Mouse (Mus musculus) midbrain, embryonic 10.5 days (tissue): ENCODE results near the gene Stom. TPM values are rescaled to one million over a fixed set of nuclear protein-coding genes. Genes with fewer than 3 reads are reported as not detected.

Experiments used
- DNase-seq: peaks from one replicate; pipeline ENCODE4 v3.0.0-alpha.2; 2017; ENCODE audit warnings: low spot score
- H3K27ac ChIP-seq: fragments of 300-500 bp; sonication (generic); replicated peaks from 2 replicates; pipeline ENCODE4 v1.5.1; 2016; ENCODE audit warnings: mild to moderate bottlenecking
- H3K27me3 ChIP-seq: fragments of 300-500 bp; sonication (generic); 2 replicates; pipeline ENCODE4 v1.6.1; 2016; ENCODE audit warnings: low read depth, mild to moderate bottlenecking; ENCODE audit not compliant: poor library complexity, severe bottlenecking
- H3K36me3 ChIP-seq: fragments of 300-500 bp; sonication (generic); 2 replicates; pipeline ENCODE4 v1.6.1; 2016; ENCODE audit warnings: mild to moderate bottlenecking, moderate library complexity
- H3K4me1 ChIP-seq: fragments of 300-500 bp; sonication (generic); 2 replicates; pipeline ENCODE4 v1.6.1; 2016
- H3K4me3 ChIP-seq: fragments of 300-500 bp; sonication (generic); 2 replicates; pipeline ENCODE4 v1.5.1; 2016; ENCODE audit warnings: mild to moderate bottlenecking, moderate library complexity
- H3K9me3 ChIP-seq: fragments of 300-500 bp; sonication (generic); replicated peaks from 2 replicates; pipeline ENCODE4 v1.6.1; 2016; ENCODE audit warnings: mild to moderate bottlenecking
- WGBS: fragments of 180-500 bp; shearing (Covaris S2); methylation state at CpG from one replicate; pipeline ENCODE4 v1.1.7; 2016; 5-methylcytosine and 5-hydroxymethylcytosine counted together
- polyA plus RNA-seq: library from polyadenylated mRNA; unstranded; fragments of >200 nt; fragmentation: Nextera tagmentation; extraction: Ambion mirVana; gene quantifications from 2 replicates; pipeline ENCODE4 v1.2.1, GENCODE M21; 2016

Stom gene
- polyA plus RNA-seq, 1 experiment from 2014 or later: 12.8 TPM

DNA sequence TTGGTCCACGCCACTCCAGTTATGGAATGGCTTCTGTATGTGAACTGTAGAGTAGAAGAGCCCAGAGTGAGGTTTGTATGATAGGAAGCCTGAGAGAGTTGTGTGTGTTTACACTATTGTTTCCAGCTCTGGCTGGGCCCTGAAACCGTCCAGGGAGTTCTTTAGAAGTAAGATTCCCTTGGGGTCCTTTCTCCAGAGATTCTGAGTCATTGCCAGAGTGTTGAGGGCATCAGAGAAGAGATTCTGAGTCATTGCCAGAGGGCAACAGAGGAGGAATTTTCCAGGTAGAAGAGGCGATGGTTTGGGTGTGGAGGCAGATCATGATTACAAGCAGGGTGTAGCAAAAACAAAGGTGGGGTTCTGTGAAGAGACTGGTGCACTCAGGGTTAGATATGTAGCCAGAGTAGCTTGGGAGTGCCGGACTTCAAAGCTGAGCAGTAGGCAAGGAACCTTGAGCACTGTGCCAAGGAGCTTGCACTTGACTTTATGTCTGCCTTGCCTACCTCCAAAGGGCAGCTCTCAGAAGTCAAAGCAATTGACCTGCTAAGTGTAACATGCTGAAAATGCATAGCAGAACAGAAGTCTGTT, 26.8 kb downstream of the Stom start:
- Histone ChIP-seq H3K36me3 (no peaks in the 10 kb centered on the region), H3K4me3 (no peak overlapping the region), H3K27me3 (no peaks in the 10 kb centered on the region), H3K27ac (no peak overlapping the region), H3K9me3 (no peaks in the 10 kb centered on the region), H3K4me1 (peaks cover 18% of the 10 kb centered on the region)
- 89% methylated on average over 4 of the region's 4 CpGs for WGBS
- DNase-seq: no peak

DNA sequence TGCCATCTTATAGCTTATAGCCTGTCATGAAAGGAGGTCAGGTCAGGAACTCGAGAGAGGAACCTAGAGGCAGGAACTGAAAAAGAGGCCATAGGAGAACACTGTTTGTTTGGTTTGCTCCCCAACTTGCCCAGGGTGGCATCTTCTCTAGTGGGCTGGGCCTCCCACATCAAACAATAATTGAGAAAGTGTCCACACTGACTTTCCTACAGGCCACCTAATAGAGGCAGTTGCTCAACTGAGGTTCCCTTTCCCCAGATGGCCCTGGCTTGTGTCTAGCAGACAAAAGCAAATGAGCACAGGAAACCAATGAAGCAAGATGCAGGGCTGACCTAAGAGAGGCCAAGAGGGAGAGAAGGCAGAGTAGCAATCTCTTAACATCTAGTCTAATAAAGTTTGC, 28.6 kb downstream of the Stom start:
- Histone ChIP-seq H3K4me3 (no peak overlapping the region), H3K27ac (no peak overlapping the region), H3K4me1 (no peaks in the 10 kb centered on the region), H3K9me3 (no peaks in the 10 kb centered on the region), H3K27me3 (no peaks in the 10 kb centered on the region), H3K36me3 (no peaks in the 10 kb centered on the region)
- WGBS: 83% methylated on average over 1 of the region's 1 CpGs
- no peak for DNase-seq

GRCm38 (mm10) chr2:35302049-35302885, 34.5 kb downstream of the Stom start:
- Histone ChIP-seq H3K9me3 (no peaks in the 10 kb centered on the region), H3K4me1 (no peaks in the 10 kb centered on the region; the same call in 1 of the 2 replicates), H3K36me3 (no peaks in the 10 kb centered on the region), H3K27ac (no peak overlapping the region; the same call in 1 of the 2 replicates), H3K4me3 (no peak overlapping the region), H3K27me3 (0 out of 2 replicates have a peak, but pooled peaks cover 3% of the 10 kb centered on the region)
- WGBS: 87% methylated on average over 13 of the region's 13 CpGs
- DNase-seq: no peak

- WGBS: 86% methylated on average over 2 of the region's 2 CpGs
Measured at GRCm38 (mm10) chr2:35299437-35299836, 37.3 kb downstream of the Stom start.

GRCm38 (mm10) chr2:35297703-35298332, 39.0 kb downstream of the Stom start:
- Histone ChIP-seq H3K9me3 (no peaks in the 10 kb centered on the region), H3K27ac (no peak overlapping the region), H3K27me3 (0 out of 2 replicates have a peak, but pooled peaks cover 6% of the 10 kb centered on the region), H3K36me3 (no peaks in the 10 kb centered on the region), H3K4me3 (no peak overlapping the region), H3K4me1 (no peaks in the 10 kb centered on the region; the same call in 1 of the 2 replicates)
- DNase-seq: peak; percentile 81
- WGBS: 32% methylated on average over 15 of the region's 15 CpGs

More at GRCm38 (mm10) chr2:35299437-35299836, 37.3 kb downstream of the Stom start:
- H3K36me3 ChIP-seq: no peaks in the 10 kb centered on the region
- 0 out of 2 replicates have a peak, but pooled peaks cover 6% of the 10 kb centered on the region for H3K27me3 ChIP-seq
- no peak for DNase-seq
- H3K4me3 ChIP-seq: no peak overlapping the region
- H3K27ac ChIP-seq: no peak overlapping the region
- H3K9me3 ChIP-seq: no peaks in the 10 kb centered on the region
- no peaks in the 10 kb centered on the region; the same call in 1 of the 2 replicates for H3K4me1 ChIP-seq

- Histone ChIP-seq H3K27me3 (0 out of 2 replicates have a peak, but pooled peaks cover 6% of the 10 kb centered on the region), H3K4me1 (no peaks in the 10 kb centered on the region; the same call in 1 of the 2 replicates), H3K36me3 (no peaks in the 10 kb centered on the region), H3K4me3 (no peak overlapping the region), H3K27ac (no peak overlapping the region), H3K9me3 (no peaks in the 10 kb centered on the region)
- 90% methylated on average over 8 of the region's 8 CpGs for WGBS
- DNase-seq: no peak
Measured at GRCm38 (mm10) chr2:35293291-35293690, 43.5 kb downstream of the Stom start.

DNA sequence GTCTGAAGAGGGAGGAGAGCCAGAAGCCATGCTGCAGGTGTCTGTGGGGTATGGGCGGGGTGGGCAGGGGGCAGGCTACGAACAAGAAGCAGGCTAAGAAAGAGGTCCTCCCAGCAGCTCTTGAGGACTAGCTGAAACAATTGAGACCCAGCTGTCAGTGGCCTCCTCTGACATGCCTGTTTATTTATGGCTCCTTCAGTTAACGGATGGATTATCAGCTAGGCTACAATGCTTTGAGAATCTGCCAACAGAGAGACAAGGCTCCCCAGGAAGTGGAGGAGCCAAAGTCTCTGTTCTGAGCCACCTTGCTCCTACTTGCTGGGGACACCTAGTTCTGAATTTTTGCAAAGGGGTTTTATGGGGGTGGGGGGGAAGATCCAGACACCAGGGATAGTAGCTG, 44.1 kb downstream of the Stom start:
- no peaks in the 10 kb centered on the region for H3K36me3 ChIP-seq
- no peak overlapping the region for H3K27ac ChIP-seq
- H3K9me3 ChIP-seq: no peaks in the 10 kb centered on the region
- no peak overlapping the region for H3K4me3 ChIP-seq
- H3K4me1 ChIP-seq: no peaks in the 10 kb centered on the region
- 0 out of 2 replicates have a peak, but pooled peaks cover 6% of the 10 kb centered on the region for H3K27me3 ChIP-seq
- WGBS: 76% methylated on average over 3 of the region's 3 CpGs
- DNase-seq: no peak

- Histone ChIP-seq H3K4me1 (no peaks in the 10 kb centered on the region), H3K9me3 (no peaks in the 10 kb centered on the region), H3K4me3 (no peak overlapping the region), H3K27ac (no peak overlapping the region), H3K27me3 (0 out of 2 replicates have a peak, but pooled peaks cover 3% of the 10 kb centered on the region), H3K36me3 (no peaks in the 10 kb centered on the region)
- peak; percentile 46 for DNase-seq
- 27% methylated on average over 3 of the region's 3 CpGs for WGBS
Measured at GRCm38 (mm10) chr2:35291856-35292255, 44.9 kb downstream of the Stom start.

DNA sequence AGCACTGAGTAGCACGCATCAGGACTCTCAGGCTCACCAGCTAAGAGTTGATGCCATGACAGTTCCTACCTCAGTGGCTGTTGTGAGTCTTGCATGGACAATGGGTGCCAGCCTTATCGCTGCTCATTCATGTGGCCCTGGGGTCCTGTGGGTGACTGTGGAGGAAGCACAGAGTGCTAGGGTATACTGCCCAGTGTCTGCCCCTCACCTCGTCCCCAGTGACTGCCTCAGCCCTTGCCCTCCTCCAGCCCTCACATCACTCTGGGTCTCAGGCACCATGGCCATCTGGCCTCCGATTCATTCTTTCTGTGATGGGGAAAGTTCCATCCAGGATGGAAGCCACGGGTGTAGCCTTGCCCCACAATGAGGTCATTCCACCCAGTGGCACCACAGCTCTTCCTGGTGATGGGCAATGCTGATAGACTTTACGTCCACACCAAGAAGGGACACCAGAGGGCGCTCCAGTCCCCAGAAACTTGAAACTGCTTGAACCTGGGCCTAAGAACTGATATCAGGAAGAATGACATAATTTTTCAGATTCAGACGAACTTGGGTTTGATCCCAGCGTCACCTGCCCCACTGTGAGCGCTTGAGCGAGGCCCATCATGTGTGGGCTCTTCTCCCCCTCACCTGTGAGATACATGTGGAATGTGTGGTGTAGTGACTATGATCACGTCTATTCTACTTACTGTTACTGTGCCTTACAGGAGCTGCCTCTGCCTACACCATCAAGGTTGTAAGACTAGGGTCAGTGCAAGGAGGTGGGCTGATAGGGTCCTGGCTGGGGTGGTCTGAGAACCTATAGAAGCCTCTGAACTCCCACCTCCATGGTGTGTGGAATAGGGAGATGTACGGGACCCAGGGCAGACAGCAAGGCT, 47.8 kb downstream of the Stom start:
- WGBS: 44% methylated on average over 13 of the region's 13 CpGs
- Histone ChIP-seq H3K36me3 (no peaks in the 10 kb centered on the region), H3K27me3 (peaks cover 10% of the 10 kb centered on the region), H3K9me3 (no peaks in the 10 kb centered on the region), H3K4me3 (no peak overlapping the region), H3K4me1 (no peaks in the 10 kb centered on the region), H3K27ac (no peak overlapping the region)
- peak; percentile 78 for DNase-seq

DNA sequence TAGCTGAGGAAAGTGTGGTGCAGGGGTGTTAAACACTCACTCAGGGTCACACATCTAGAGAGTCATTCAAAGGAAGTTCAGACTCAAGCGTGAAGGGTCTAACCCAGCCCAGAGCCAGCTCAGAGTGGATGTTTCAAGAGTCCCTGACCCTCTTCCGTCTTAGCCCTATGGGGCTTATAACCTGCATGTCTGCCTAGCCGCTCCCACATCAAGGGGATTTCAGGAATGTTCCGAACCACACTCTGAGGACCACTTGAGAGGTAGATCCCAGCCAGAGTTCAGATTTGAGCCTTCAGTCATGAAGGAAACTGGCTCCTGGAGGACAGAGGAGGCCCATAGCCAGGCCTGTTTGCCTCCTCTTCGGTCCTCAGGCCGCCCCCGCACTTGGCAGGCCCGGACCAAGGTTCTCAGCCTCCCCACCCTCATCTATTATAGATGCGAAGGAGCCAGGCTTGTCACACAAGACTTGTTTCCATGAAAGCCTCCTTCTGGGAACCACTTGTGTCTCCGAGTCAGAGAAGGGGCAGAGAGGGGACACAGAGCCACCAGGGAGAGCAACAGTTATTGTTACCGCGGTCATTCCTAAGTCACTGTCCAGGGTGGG, 49.7 kb downstream of the Stom start:
- H3K4me1 ChIP-seq: peaks cover 11% of the 10 kb centered on the region
- no peak for DNase-seq
- H3K27ac ChIP-seq: no peak overlapping the region
- peaks cover 29% of the 10 kb centered on the region for H3K27me3 ChIP-seq
- H3K4me3 ChIP-seq: no peak overlapping the region
- no peaks in the 10 kb centered on the region for H3K9me3 ChIP-seq
- 85% methylated on average over 12 of the region's 12 CpGs for WGBS
- H3K36me3 ChIP-seq: no peaks in the 10 kb centered on the region

DNA sequence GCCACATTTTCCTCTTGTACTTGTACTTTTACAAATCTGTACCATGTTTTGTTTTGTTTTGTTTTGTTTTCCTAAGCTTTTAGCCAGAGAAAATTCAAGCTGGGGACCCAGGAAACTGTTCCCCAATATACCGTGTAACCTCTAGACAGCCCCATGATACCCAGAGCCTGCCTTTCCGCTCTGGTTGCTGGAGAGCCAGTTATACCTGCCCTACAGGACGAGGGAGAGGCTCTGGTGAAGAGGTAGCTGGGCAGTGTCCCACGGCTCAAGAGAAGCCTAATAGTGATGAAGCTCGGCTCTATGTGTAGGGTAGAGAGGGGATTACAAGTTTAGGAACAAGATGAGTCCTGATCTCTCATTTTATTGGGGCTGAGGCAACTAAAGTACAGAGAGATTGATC, 51.6 kb downstream of the Stom start:
- Histone ChIP-seq H3K4me3 (no peak overlapping the region), H3K36me3 (no peaks in the 10 kb centered on the region), H3K27me3 (peaks cover 47% of the 10 kb centered on the region), H3K4me1 (peaks cover 13% of the 10 kb centered on the region), H3K27ac (no peak overlapping the region), H3K9me3 (no peaks in the 10 kb centered on the region)
- 79% methylated on average over 5 of the region's 5 CpGs for WGBS
- no peak for DNase-seq

- WGBS: 88% methylated on average over 4 of the region's 4 CpGs
- Histone ChIP-seq H3K9me3 (no peaks in the 10 kb centered on the region), H3K4me1 (peaks cover 13% of the 10 kb centered on the region), H3K4me3 (no peak overlapping the region), H3K27me3 (peaks cover 52% of the 10 kb centered on the region), H3K27ac (no peak overlapping the region), H3K36me3 (no peaks in the 10 kb centered on the region)
- no peak for DNase-seq
Measured at GRCm38 (mm10) chr2:35283997-35284396, 52.8 kb downstream of the Stom start.
